Mouse (Mus musculus) CH12.LX (cell line): ENCODE data around the gene Dab1. TPM values are rescaled to one million over a fixed set of nuclear protein-coding genes. Genes with fewer than 3 reads are reported as not detected.

ENCODE experiments used
- DNase-seq: peaks from one replicate; pipeline ENCODE4 v3.0.0-alpha.2; 2013; ENCODE audit errors: extremely low read depth
- H3K27ac ChIP-seq: 2 replicates; pipeline ENCODE4 v1.5.1; 2012; ENCODE audit warnings: low read depth, mild to moderate bottlenecking, control low read depth, moderate library complexity; ENCODE audit not compliant: insufficient read depth
- H3K27me3 ChIP-seq: replicated peaks from 2 replicates; pipeline ENCODE3; 2012; ENCODE audit warnings: inconsistent platforms
- H3K36me3 ChIP-seq, 2 experiments: replicated peaks in 1 of 2; 2 replicates each; pipeline versions ENCODE3 to v1.6.1; 2012; ENCODE audit warnings: inconsistent platforms in 1 of 2, low read length in 1 of 2, mild to moderate bottlenecking in 1 of 2, mixed read lengths in 1 of 2, moderate library complexity in 1 of 2; ENCODE audit not compliant: control insufficient read depth in 1 of 2, insufficient read depth in 1 of 2
- H3K4me1 ChIP-seq, 2 experiments: 2 replicates each; pipeline ENCODE4 v1.6.1; 2012; ENCODE audit warnings: inconsistent platforms in 1 of 2, moderate library complexity in 1 of 2; ENCODE audit not compliant: insufficient read depth in 2 of 2, control insufficient read depth in 1 of 2
- H3K4me2 ChIP-seq: 2 replicates; pipeline ENCODE4 v1.6.1; 2012; ENCODE audit warnings: low read depth, mild to moderate bottlenecking, control low read depth; ENCODE audit not compliant: poor library complexity, insufficient read depth, severe bottlenecking
- H3K4me3 ChIP-seq, 3 experiments: fragments of 150-350 bp in 1 of 3; sonication (generic) in 1 of 3; replicated peaks in 1 of 3; 2 replicates each; pipeline versions ENCODE3 to v1.5.1; 2011 to 2012; ENCODE audit warnings: low read depth in 2 of 3, low read length in 2 of 3, mild to moderate bottlenecking in 2 of 3, moderate library complexity in 2 of 3, control low read depth in 1 of 3, improper control_type of control experiment in 1 of 3, inconsistent platforms in 1 of 3, mixed read lengths in 1 of 3; ENCODE audit not compliant: poor library complexity in 1 of 3
- H3K79me2 ChIP-seq: replicated peaks from 2 replicates; pipeline ENCODE4 v1.6.1; 2012; ENCODE audit warnings: mild to moderate bottlenecking, moderate library complexity; ENCODE audit not compliant: control insufficient read depth, poor library complexity, insufficient read depth, severe bottlenecking; ENCODE audit errors: extremely low read depth
- H3K9ac ChIP-seq: 2 replicates; pipeline ENCODE4 v1.6.1; 2012; ENCODE audit warnings: low read depth, mild to moderate bottlenecking, control low read depth, moderate library complexity; ENCODE audit not compliant: insufficient read depth
- H3K9me3 ChIP-seq: replicated peaks from 2 replicates; pipeline ENCODE3; 2012; ENCODE audit warnings: low read length, inconsistent platforms, mixed read lengths
- BHLHE40 ChIP-seq: IDR thresholded peaks from 2 replicates; pipeline ENCODE4 v1.6.1; 2011; ENCODE audit warnings: mild to moderate bottlenecking, low read depth, low read length, improper control_type of control experiment
- CHD1 ChIP-seq: IDR thresholded peaks from 2 replicates; pipeline ENCODE4 v1.6.1; 2012; ENCODE audit warnings: low read depth, low read length, improper control_type of control experiment, inconsistent platforms
- CHD2 ChIP-seq: IDR thresholded peaks from 2 replicates; pipeline ENCODE4 v1.6.1; 2011; ENCODE audit warnings: low read length, improper control_type of control experiment
- E2F4 ChIP-seq: IDR thresholded peaks from 2 replicates; pipeline ENCODE4 v1.6.1; 2011; ENCODE audit warnings: low read depth, low read length, improper control_type of control experiment; ENCODE audit not compliant: insufficient replicate concordance
- ELF1 ChIP-seq: IDR thresholded peaks from 2 replicates; pipeline ENCODE4 v1.6.1; 2014; ENCODE audit warnings: low read depth, mild to moderate bottlenecking, inconsistent platforms, low read length, improper control_type of control experiment
- HCFC1 ChIP-seq: IDR thresholded peaks from 2 replicates; pipeline ENCODE4 v1.6.1; 2012; ENCODE audit warnings: low read depth, mild to moderate bottlenecking, inconsistent platforms, low read length, improper control_type of control experiment
- IRF4 ChIP-seq: IDR thresholded peaks from 2 replicates; pipeline ENCODE4 v1.6.1; 2014; ENCODE audit warnings: low read depth, mild to moderate bottlenecking, inconsistent platforms, low read length, improper control_type of control experiment
- JUND ChIP-seq: conservative IDR thresholded peaks from 2 replicates; pipeline ENCODE4 v1.6.1; 2011; ENCODE audit warnings: low read depth, low read length, improper control_type of control experiment
- KAT2A ChIP-seq: IDR thresholded peaks from 2 replicates; pipeline ENCODE4 v1.6.1; 2012; ENCODE audit warnings: low read length, improper control_type of control experiment, inconsistent platforms; ENCODE audit not compliant: insufficient replicate concordance
- MAFK ChIP-seq: IDR thresholded peaks from 2 replicates; pipeline ENCODE4 v1.6.1; 2011; ENCODE audit warnings: low read length, improper control_type of control experiment; ENCODE audit not compliant: insufficient replicate concordance
- MAX ChIP-seq: IDR thresholded peaks from 2 replicates; pipeline ENCODE4 v1.6.1; 2011; ENCODE audit warnings: low read length, improper control_type of control experiment
- MEF2A ChIP-seq: IDR thresholded peaks from 2 replicates; pipeline ENCODE4 v1.6.1; 2014; ENCODE audit warnings: low read depth, mild to moderate bottlenecking, inconsistent platforms, low read length, improper control_type of control experiment, borderline replicate concordance
- NELFE ChIP-seq: IDR thresholded peaks from 2 replicates; pipeline ENCODE4 v1.6.1; 2011; ENCODE audit warnings: low read depth, low read length, improper control_type of control experiment
- NRF1 ChIP-seq: IDR thresholded peaks from 2 replicates; pipeline ENCODE4 v1.6.1; 2014; ENCODE audit warnings: low read depth, mild to moderate bottlenecking, inconsistent platforms, low read length, improper control_type of control experiment, moderate library complexity
- PAX5 ChIP-seq: IDR thresholded peaks from 2 replicates; pipeline ENCODE4 v1.6.1; 2012; ENCODE audit warnings: low read length, inconsistent platforms, mixed read lengths
- POLR2A ChIP-seq: IDR thresholded peaks from 2 replicates; pipeline ENCODE4 v1.6.1; 2011; ENCODE audit warnings: low read depth, mild to moderate bottlenecking, improper control_type of control experiment, low read length
- RAD21 ChIP-seq: IDR thresholded peaks from 2 replicates; pipeline ENCODE4 v1.6.1; 2011; ENCODE audit warnings: low read depth, mild to moderate bottlenecking, low read length, improper control_type of control experiment, moderate library complexity
- SIN3A ChIP-seq: IDR thresholded peaks from 2 replicates; pipeline ENCODE4 v1.6.1; 2012; ENCODE audit warnings: low read length, improper control_type of control experiment, inconsistent platforms
- TBP ChIP-seq: conservative IDR thresholded peaks from 2 replicates; pipeline ENCODE4 v1.6.1; 2011; ENCODE audit warnings: low read depth, low read length, improper control_type of control experiment
- USF1 ChIP-seq: IDR thresholded peaks from 2 replicates; pipeline ENCODE4 v1.6.1; 2014; ENCODE audit warnings: low read depth, mild to moderate bottlenecking, inconsistent platforms, low read length, improper control_type of control experiment
- USF2 ChIP-seq: conservative IDR thresholded peaks from 2 replicates; pipeline ENCODE4 v1.6.1; 2011; ENCODE audit warnings: low read depth, low read length, improper control_type of control experiment
- ZKSCAN1 ChIP-seq: IDR thresholded peaks from 2 replicates; pipeline ENCODE4 v1.6.1; 2012; ENCODE audit warnings: low read depth, inconsistent platforms, low read length, improper control_type of control experiment, borderline replicate concordance
- dilution Hi-C: fragments of 300-500 bp; cut with MboI; formaldehyde crosslinking; loops from 2 replicates; pipeline ENCODE4 v1.14.3; 2020; ENCODE audit warnings: low sequenced_read_pairs; ENCODE audit not compliant: extremely low pct_unique_long_range_greater_than_20kb, extremely low pct_ligation_motif_present
- in situ Hi-C: fragments of 300-500 bp; cut with MboI; formaldehyde crosslinking; loops from 3 replicates; pipeline ENCODE4 v1.14.3; 2019; ENCODE audit warnings: low sequenced_read_pairs, low pct_ligation_motif_present, low pct_unique_long_range_greater_than_20kb, mixed read lengths
- polyA plus RNA-seq: library from polyadenylated mRNA; unstranded; fragments of >175 nt; gene quantifications from 2 replicates; pipeline ENCODE4 v1.2.1, GENCODE M21; 2012; ENCODE audit warnings: low read depth; ENCODE audit not compliant: insufficient read length
- total RNA-seq, 2 experiments: library from RNA; depleted of rRNA; stranded (reverse); fragments of 300-350 nt in 1 of 2; fragments of >200 nt in 1 of 2; gene quantifications; 2 replicates each; pipeline ENCODE4 v1.2.3; 2012 to 2014

The Dab1 gene
- total and polyA plus RNA-seq, 3 experiments, result not detected

GRCm38 (mm10) chr4:103575556-103575955 is 43.6 kb upstream of the Dab1 start:
- TF ChIP-seq MEF2A (no peak), PAX5 (no peak), IRF4 (no peak), ELF1 (no peak), USF2 (no peak), ZKSCAN1 (no peak), USF1 (no peak), CHD1 (no peak), BHLHE40 (no peak), HCFC1 (no peak), POLR2A (no peak), TBP (no peak), CHD2 (no peak), NRF1 (no peak), E2F4 (no peak), SIN3A (no peak), NELFE (no peak), MAFK (no peak)
- no peak for DNase-seq
- Histone ChIP-seq H3K79me2 (no peaks in the 10 kb centered on the region), H3K9me3 (peaks cover 75% of the 10 kb centered on the region), H3K4me3 (no peak overlapping the region), H3K27ac (no peak overlapping the region), H3K9ac (no peak overlapping the region), H3K4me2 (no peak overlapping the region), H3K27me3 (no peaks in the 10 kb centered on the region), H3K4me1 (no peaks in the 10 kb centered on the region), H3K36me3 (no peaks in the 10 kb centered on the region)
- dilution Hi-C loops, result no loop called here
- in situ Hi-C loops, result no loop called here

GRCm38 (mm10) chr4:103576305-103576704 is 42.9 kb upstream of the Dab1 start:
- Histone ChIP-seq H3K4me1 (no peaks in the 10 kb centered on the region), H3K36me3 (no peaks in the 10 kb centered on the region), H3K27ac (no peak overlapping the region), H3K9ac (no peak overlapping the region), H3K4me2 (no peak overlapping the region), H3K9me3 (peaks cover 78% of the 10 kb centered on the region), H3K27me3 (no peaks in the 10 kb centered on the region), H3K79me2 (no peaks in the 10 kb centered on the region), H3K4me3 (no peak overlapping the region)
- dilution Hi-C loops, result no loop called here
- TF ChIP-seq KAT2A (no peak), MAX (no peak), JUND (no peak), ELF1 (no peak), RAD21 (no peak), BHLHE40 (no peak)
- DNase-seq, result no peak
- in situ Hi-C loops, result no loop called here
